Mouse (Mus musculus) erythroblast, embryonic 14.5 days (primary cell): ENCODE data around the gene Lce1d.

Experiments
- GATA1 ChIP-seq: IDR thresholded peaks from 2 replicates; pipeline ENCODE4 v1.6.1; 2012; ENCODE audit warnings: low read length, inconsistent platforms, mixed read lengths
- TAL1 ChIP-seq: IDR thresholded peaks from 3 replicates; pipeline ENCODE4 v1.6.1; 2012; ENCODE audit warnings: low read length, inconsistent platforms, mixed read lengths

DNA sequence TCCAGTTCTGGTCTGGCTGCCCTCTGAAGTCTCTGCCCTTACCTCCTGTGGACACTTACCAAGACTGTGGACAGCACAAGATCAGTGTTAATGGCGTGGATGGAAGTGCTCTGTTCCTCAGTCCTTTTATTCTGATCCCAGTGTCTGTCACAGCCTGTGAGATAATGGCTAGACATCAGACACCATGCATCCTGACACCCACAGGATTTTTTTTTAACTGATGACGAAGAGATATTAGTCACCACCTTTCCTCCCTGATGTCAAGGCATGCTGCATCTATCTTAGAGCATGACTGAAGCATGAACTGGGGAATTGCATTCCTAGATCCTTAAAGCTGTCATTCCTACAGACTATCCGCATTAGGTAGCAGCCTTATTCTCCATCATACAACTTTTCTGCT lies 33.2 kb upstream of the Lce1d start, which contains the start of gene Lce1f:
- TF ChIP-seq GATA1, result no peak
- no peak for TF ChIP-seq TAL1
